Mouse (Mus musculus) erythroblast, adult 5-6 weeks (primary cell): Measurements from ENCODE around the gene Phrf1. TPM values are rescaled to one million over a fixed set of nuclear protein-coding genes. Genes with fewer than 3 reads are reported as not detected.
"Not testable (repeated sequence)": the region's sequence is repeated elsewhere in the genome, so short reads cannot be mapped to it uniquely, and the experiment has no call there.

ENCODE experiments used
- ATAC-seq: replicated peaks from 2 replicates; pipeline ENCODE4 v1.8.0; 2016; ENCODE audit warnings: moderate number of reproducible peaks, mild to moderate bottlenecking, moderate TSS enrichment, inconsistent platforms; ENCODE audit not compliant: poor library complexity, low FRiP score, severe bottlenecking
- total RNA-seq, 2 experiments: library from RNA; stranded (forward) in 1 of 2; stranded (reverse) in 1 of 2; fragments of 150-400 nt in 1 of 2; fragments of 200-764, 138-1000 nt in 1 of 2; gene quantifications; 2 replicates each; pipeline versions ENCODE4 v1.2.3 to v1.2.4; 2015 to 2017; ENCODE audit warnings: low replicate concordance in 2 of 2

Phrf1 gene
- total RNA-seq, 2 experiments from 2014 or later: 25.5 to 30.0 TPM

- ATAC-seq: no peak
Measured at GRCm38 (mm10) chr7:141230570-141230969, 2.0 kb downstream of the Phrf1 start.

DNA sequence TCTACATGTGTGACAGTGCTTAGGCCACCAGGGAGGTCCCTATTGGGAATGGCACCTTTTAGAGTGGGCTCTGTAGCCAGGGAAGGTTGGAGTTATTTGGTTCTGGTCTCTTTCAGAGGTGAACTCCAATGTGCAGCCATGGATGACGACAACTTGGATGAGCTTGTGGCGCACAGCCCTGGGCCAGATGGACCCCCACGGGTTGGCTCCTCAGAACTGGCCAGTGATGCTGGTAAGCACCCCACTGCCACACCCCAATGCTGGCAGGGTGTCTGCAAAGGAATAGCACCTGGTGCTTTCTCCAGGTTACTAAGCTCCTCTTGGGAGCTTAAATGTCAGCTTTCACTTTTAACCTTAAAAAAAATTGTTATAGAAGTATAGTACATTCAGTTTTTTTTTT is 2.5 kb downstream of the Phrf1 start:
- ATAC-seq: no peak

- ATAC-seq: no peak
Measured at GRCm38 (mm10) chr7:141231551-141231950, 3.0 kb downstream of the Phrf1 start.

GRCm38 (mm10) chr7:141250486-141250885 is 21.9 kb downstream of the Phrf1 start:
- ATAC-seq: not testable (repeated sequence)

- no peak for ATAC-seq
Measured at GRCm38 (mm10) chr7:141256159-141256558, 27.6 kb downstream of the Phrf1 start.

DNA sequence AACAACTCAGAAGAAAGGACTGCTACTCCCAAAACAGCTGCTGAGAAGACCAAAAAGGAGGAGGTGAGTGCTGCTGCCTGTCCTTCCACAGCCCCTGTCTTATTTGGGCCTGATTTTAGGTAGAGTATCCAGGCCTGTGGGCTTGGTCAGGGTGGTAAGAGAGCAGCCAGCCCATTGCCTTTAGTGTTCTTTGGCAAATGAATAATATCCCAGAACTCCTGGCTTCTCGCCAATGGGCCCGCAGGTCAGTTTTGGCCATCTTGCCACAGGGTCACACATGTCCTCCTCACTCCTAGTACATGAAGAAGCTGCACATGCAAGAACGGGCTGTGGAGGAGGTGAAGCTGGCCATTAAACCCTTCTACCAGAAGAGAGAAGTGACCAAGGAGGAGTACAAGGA is 32.9 kb downstream of the Phrf1 start:
- ATAC-seq: no peak

GRCm38 (mm10) chr7:141263640-141264039 is 35.1 kb downstream of the Phrf1 start:
- no peak for ATAC-seq

DNA sequence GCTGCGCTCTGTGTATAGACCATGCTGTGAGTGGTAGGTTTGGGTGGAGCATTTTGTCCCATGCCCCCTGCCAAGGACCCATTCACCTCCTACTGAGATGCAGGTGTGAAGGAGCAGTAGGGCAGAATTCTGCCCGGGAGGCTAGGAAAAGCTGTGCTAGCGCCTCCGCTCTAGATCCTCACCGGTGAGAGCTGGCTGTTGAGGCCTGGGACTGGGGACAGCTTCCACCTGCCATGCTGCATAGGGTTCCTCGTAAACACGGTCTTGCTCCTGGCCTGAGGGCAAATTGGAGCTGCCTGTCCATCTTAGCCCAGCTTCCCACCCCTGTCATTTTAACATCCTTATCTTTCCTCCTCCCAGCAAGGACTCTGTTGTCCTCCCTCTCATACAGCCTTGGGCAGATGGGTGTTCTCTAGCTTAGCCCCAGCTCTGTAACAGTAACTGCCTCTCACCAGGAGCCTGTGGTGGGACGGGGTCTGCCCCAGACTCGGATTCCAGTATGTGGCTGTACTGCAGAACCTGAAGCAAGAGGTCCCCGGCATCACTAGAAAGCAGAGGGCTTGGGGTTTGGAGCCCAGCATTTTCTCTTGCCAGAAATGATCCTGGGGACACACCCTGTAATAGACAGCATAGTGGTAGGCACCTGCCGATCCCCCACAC is 35.6 kb downstream of the Phrf1 start:
- ATAC-seq: no peak

DNA sequence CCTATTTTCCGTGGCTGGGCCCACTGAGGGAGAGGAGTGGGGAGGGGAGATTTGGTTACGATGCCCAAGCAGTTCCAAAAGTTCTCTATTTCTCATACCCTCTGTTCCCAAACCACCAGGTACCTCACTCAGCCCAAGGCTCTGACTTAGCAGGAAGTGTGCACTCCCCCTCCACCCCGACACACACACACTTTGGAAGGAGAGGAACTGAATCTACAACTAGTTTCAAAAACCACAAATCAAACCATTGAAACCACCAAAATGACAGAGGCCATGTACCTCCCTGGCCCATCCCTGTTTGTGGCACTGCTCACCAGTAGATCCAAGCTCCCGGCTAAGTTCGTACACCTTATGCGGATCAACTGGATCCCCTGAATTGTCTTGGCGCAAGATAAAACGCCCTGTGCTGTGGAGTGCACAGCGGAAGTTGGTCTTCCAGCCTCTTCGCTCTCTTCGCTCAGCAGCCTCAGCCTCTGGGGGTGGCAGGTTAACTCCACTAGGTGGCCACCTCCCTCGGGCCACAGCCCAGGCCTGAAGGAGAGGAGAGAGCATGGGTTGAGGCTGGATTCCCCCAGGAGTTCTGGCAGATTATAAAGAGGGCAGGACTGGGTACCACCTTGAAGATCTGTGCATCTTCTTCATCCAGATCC is 36.3 kb downstream of the Phrf1 start:
- ATAC-seq: peak; percentile 66

DNA sequence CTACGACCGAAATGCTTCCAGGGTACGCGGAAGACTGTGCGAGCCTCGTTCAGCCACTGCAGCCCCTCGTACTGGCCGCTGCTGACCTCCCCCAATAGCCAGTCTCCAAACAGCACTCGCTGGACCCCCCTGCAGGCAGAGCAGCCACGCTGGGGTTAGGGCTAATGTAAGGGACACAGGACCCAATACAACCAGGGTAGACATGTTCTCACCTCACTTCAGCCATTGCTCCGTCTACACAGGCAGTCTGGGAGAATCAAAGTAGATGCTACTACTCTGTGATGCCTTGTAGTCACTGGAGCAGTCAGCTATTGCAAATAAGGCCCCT is 36.8 kb downstream of the Phrf1 start:
- ATAC-seq: peak; percentile 26

GRCm38 (mm10) chr7:141265739-141266561 is 37.4 kb downstream of the Phrf1 start, which contains the start of gene Irf7:
Gene Irf7, minus strand, starts transcription at chr7:141266481.
- ATAC-seq: peak; percentile 84

- no peak for ATAC-seq
Measured at GRCm38 (mm10) chr7:141268466-141269272, 40.1 kb downstream of the Phrf1 start.

DNA sequence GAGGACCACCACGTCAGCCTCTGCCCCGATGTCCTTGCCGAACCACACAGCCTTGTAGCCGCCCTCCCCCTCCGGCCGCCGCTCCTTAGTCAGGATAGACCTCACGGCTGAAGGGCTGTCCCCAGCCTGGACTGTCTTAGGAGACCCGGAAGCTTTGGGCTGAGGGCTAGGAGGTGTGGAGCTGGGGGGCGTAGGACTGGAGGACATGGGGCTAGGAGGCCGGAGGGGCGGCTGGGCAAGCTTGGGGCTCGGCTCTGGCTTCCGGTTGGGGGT is 40.6 kb downstream of the Phrf1 start:
- ATAC-seq: no peak

GRCm38 (mm10) chr7:141270631-141271030 is 42.0 kb downstream of the Phrf1 start:
- no peak for ATAC-seq

- ATAC-seq: no peak
Measured at GRCm38 (mm10) chr7:141275356-141275755, 46.8 kb downstream of the Phrf1 start.

DNA sequence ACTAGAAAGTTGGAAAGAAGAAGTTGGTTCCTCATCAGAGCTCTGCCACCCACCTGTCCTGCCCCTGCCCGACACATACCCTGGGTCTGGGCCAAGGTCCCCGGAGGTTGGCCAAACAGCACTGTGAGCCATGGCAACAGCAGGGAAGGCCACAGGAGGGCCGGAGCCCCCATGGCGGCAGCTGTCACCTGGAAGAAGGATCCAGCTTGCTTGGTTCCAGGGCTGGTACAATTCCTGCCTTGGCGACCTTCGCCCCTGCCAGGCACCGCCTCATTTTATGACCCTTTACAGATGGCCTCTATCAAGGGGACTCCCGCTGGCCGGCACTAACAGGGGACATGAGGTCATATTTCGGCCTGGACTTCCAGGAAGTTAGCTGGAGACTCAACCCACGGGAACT is 48.0 kb downstream of the Phrf1 start, which contains the start of gene Cdhr5:
Gene Cdhr5, minus strand, starts transcription at position 241 of the 400 bp plus-strand sequence.
- no peak for ATAC-seq

- ATAC-seq: no peak
Measured at GRCm38 (mm10) chr7:141277701-141278678, 49.4 kb downstream of the Phrf1 start.

GRCm38 (mm10) chr7:141278766-141279590 is 50.4 kb downstream of the Phrf1 start, which contains the start of gene Sct:
Gene Sct, minus strand, starts transcription at chr7:141279133.
- ATAC-seq: no peak
